Mouse (Mus musculus) right cerebral cortex, postnatal 4 days (tissue): ENCODE measurements around the gene Gm17662.

Experiments used
- DNase-seq: peaks from one replicate; pipeline ENCODE4 v3.0.0-alpha.2; 2022

Gm17662 gene

DNA sequence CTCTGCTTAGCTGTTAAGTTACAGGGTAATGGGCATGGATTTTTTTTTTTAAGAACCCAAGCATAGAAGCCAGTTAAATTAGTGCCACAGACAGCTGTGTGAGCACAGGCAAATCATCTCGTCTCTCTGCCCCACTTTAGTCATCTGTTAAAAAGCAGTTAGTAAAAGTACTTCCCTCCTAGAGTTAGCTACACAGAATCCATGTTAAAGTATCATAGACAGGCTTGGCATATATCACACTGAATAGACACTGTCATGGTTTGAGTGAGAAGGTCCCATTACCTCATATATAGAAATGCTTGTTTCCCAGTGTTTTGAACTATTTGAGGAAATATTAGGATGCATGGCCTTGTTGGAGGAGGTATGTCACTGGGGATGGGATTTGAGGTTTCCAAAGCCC, at the start of gene Gm17662:
Gene Gm17662, plus strand, starts transcription at position 301 of the 400 bp plus-strand sequence.
- DNase-seq = no peak

DNA sequence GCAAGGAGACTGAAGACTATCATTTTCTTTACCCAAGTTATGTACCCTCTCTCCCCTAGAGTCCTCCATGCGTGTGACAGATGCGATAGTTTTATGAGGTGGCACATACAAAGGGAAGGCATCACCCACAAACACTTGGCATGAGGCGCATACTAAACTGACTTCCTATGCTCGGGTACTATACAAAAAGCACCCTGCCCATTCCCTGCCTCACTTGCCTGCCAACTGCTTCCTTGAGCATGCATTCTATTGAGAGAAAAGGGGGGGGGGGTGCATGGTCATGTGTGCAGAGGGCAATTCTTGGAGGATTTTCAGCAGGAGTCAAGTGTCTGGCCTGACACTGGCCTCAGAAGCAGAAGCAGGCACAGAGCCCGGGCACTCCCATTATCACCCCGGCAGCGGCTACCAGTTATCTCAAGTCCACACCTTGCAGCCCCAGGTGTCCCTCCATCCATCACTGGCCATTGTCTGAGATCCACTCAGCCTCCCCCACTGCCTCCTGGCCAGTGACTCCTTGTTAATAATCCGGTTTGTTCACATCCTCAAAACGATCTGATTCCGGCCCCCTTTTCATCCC, 46.3 kb upstream of the Gm17662 start:
- no peak for DNase-seq

GRCm38 (mm10) chr4:104813617-104814016, 43.5 kb upstream of the Gm17662 start:
- no peak for DNase-seq

- no peak for DNase-seq
These were observed 40.5 kb upstream of the Gm17662 start for GRCm38 (mm10) chr4:104816519-104817232.

GRCm38 (mm10) chr4:104817509-104817908, 39.6 kb upstream of the Gm17662 start:
- no peak for DNase-seq

GRCm38 (mm10) chr4:104818986-104819385, 38.1 kb upstream of the Gm17662 start:
- DNase-seq = no peak

DNA sequence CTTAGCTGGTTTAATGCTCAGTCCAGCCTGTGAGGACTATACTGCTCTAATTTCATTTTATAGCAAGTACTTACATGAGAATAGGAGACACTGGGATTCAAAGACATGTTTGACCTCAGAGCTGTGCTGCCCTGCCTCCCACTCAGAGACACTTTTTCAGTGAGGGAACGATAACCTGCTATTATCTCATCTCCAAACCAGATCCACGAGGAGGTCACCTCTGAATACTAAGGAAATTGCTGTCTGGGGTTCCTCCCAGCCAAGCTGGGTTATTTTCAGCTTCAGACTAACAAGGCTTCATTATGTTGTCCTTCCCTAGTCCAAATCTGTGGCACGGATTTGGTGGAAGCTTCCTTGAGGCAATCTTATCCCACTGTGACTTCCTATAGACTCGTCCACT, 37.2 kb upstream of the Gm17662 start:
- DNase-seq = no peak

DNA sequence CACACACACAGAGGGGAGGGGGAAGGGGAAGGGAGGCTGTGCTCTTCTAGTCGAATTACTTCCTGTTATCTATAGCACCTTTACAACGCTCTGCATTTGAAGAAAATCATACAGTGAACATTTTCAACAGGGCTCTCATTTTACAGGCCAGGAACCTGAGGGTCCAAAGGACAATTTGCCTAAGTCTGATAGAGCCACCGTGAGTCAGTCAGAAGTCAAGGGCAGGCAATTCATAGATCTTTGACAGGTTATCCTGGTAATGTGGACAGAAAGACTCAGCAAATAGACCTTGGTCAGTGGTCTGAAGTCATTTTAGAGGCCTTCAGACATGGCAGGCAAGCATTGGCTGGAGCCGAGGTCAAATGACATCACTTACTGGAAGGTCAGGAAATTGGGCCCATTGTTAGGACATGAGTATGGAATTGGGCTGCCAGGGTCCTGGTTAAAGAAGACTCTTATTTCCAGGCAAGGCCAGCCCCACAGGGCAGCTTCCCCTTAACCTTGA, 33.5 kb upstream of the Gm17662 start:
- no peak for DNase-seq

DNA sequence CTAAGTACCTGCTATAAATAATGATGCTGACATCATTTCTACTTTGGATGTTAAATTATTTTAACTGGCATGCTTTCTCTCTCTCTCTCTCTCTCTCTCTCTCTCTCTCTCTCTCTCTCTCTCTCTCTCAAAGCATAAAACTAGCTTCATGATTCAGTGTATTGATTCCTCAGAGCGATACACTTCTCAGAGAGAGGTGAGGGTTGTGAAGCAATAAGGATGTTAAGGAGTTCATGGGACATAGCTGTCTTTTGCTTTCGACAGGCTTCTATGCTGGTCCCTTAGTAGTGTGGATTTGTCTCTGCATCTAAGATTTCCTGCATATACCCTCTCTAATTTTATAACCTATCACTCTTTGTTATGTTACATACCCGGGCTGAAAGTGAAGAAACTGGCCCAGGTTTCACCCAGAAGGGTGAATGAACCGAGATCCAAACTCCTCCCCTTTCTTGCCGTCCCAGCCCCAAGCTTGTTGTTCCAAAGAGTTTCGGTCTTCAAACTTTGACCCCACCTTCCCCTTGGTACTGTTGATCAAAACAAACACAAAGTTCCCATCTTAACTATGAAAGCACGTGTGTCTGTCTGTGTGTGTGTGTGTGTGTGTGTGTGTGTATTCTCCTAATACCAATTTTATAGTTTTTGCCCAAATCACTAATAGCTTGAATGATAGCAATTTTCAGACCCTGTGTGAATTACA, 32.6 kb upstream of the Gm17662 start:
- no peak for DNase-seq

DNA sequence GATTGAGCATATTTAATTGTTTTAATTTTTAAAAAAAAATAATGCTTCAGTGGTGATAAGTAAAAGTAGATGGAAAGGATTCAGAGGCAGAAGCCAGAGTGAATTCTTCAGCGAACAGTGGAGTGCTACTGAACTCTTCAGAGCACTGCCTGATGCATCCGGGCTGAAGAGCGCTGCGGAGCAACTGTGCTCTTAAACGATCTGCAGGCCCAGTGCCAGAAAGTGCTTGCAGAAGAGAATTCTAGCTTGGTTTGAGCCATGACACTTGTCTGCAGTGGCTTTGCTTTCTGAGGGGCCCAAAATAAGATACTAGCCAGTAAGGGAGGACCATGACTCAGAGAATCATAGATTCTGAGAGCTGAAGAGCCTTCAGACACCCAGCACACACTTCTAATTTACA, 28.2 kb upstream of the Gm17662 start:
- DNase-seq = peak; percentile 53

GRCm38 (mm10) chr4:104835096-104835495, 22.0 kb upstream of the Gm17662 start:
- no peak for DNase-seq

- DNase-seq = no peak
These were observed 18.8 kb upstream of the Gm17662 start for GRCm38 (mm10) chr4:104838342-104838741.

DNA sequence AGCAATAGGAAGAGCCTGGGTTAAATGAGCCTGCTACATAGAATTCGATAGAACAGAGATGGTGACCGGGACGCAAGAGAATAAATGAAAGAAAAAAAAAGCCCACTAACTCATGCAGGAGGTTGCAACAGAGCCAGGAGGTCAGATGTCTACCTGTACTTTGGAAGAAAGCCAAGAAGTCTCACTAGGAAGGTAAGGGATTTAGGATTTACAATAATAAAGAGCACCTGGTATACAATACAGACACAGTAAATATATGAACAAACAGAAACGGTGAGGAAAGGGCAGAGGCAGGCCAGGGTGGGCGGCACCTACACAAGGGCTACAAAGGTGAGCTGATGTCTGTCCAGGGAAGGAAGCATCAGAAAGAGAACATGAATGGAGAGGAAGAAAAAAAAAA, 14.9 kb upstream of the Gm17662 start:
- DNase-seq = no peak

DNA sequence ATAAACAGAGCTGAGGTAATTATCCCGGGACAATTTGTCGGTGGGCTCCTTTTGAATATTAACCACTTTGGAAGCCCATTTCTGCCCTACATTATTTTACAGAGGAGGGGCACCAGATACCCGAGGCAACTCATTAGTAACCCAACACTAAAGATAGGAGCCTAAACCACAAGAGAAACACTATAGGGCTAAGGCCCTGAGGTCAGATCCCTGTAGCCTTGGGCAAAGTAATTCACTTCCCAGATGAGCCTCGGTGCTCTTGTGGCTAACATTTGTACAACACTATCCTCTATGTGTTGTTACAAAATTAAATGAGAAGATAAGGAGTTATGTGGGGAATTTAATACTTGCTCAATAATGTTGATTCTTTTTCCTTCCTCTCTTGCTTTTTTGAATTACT, 13.6 kb upstream of the Gm17662 start:
- no peak for DNase-seq

DNA sequence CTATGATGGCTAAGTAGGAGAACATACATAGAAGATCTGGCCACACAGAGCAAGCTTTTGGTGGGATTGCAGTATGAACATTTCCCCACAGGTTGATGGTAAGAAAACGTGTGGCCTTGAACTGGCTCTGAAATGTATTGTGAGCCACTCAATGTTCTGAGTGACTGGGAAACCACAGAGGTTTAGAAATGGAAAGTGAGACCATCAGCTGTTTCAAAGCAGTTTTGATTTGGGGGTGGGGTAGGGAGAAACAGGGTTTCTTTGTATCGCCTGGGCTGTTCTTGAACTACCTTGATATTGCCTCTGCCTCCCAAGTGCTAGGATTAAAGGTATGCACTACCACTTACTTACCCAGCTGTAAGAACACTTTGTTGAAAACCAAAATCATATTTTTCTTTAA, 1.9 kb upstream of the Gm17662 start:
- DNase-seq = no peak

GRCm38 (mm10) chr4:104857823-104858222, 694 bp downstream of the Gm17662 start:
- DNase-seq = no peak

GRCm38 (mm10) chr4:104861241-104861640, 4.1 kb downstream of the Gm17662 start:
- no peak for DNase-seq

DNA sequence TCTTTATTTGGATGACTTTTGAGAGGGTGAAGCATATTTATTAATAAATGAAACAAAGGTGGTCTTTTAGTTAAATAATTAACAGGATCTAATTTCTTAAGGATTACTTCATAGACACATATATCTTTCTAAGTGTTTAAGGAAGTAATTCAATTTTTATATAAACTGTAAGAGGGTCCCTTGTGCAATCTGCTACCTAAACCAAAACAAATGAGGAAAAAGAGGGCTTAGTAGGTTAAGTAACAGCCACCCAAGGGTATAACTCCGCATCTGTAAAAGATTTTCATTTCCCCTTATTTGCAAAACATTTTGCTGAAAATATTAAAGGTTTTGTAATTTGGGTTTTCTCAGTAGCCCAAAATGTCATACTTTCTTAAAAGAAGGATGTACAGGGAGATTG, 7.3 kb downstream of the Gm17662 start:
- DNase-seq = no peak

DNA sequence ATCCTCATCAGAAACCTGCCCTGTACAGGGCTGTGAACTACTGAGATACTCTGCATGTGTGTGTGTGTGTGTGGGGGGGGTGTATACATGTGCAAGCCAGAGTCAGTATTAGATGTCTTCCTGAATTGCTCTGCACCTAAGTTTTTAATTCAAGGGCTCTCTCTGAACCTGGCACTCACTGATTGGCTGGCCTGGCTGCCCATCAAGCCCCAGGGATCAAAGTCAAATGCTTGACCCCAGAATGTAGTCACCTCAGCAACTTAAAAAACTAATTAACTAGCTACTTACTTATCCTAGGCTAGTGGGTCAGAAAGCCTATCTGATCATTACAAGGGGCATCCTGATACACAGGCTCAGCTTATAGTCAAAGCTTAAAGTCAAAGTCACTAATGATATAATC, 12.5 kb downstream of the Gm17662 start:
- no peak for DNase-seq

- DNase-seq = no peak
These were observed 13.1 kb downstream of the Gm17662 start for GRCm38 (mm10) chr4:104870196-104870595.

GRCm38 (mm10) chr4:104875832-104876231, 18.7 kb downstream of the Gm17662 start:
- no peak for DNase-seq

GRCm38 (mm10) chr4:104876323-104876722, 19.2 kb downstream of the Gm17662 start, which contains the start of gene C8a:
Gene C8a (minus strand): TSS chr4:104876398.
- DNase-seq = no peak

- no peak for DNase-seq
These were observed 30.4 kb downstream of the Gm17662 start for GRCm38 (mm10) chr4:104887486-104887885.
